Mouse (Mus musculus) neural tube, embryonic 14.5 days (tissue): Measurements from ENCODE around the gene Gtf3a. TPM values are rescaled to one million over a fixed set of nuclear protein-coding genes. Genes with fewer than 3 reads are reported as not detected.

ENCODE experiments used
- ATAC-seq: fragments of 200-750 bp; cut with Nextera tagmentation; 2 replicates; pipeline ENCODE4 v1.8.0; 2017; ENCODE audit warnings: low read depth, mild to moderate bottlenecking, moderate TSS enrichment, moderate library complexity
- H3K27ac ChIP-seq: fragments of 300-500 bp; sonication (generic); 2 replicates; pipeline ENCODE4 v1.5.1; 2014; ENCODE audit warnings: low read depth, mild to moderate bottlenecking, control low read depth, low read length, moderate library complexity, mixed read lengths
- H3K27me3 ChIP-seq: fragments of 300-500 bp; sonication (generic); 2 replicates; pipeline ENCODE4 v1.6.1; 2014; ENCODE audit warnings: low read length; ENCODE audit not compliant: control insufficient read depth, insufficient read depth
- H3K36me3 ChIP-seq: fragments of 300-500 bp; sonication (generic); 2 replicates; pipeline ENCODE4 v1.6.1; 2014; ENCODE audit warnings: low read length, mixed read lengths; ENCODE audit not compliant: control insufficient read depth, insufficient read depth
- H3K4me1 ChIP-seq: fragments of 300-500 bp; sonication (generic); 2 replicates; pipeline ENCODE4 v1.6.1; 2014; ENCODE audit warnings: low read length; ENCODE audit not compliant: control insufficient read depth, insufficient read depth
- H3K4me2 ChIP-seq: fragments of 300-500 bp; sonication (generic); 2 replicates; pipeline ENCODE4 v1.6.1; 2014; ENCODE audit warnings: mild to moderate bottlenecking, low read depth, low read length, control low read depth
- H3K4me3 ChIP-seq: fragments of 300-500 bp; sonication (generic); 2 replicates; pipeline ENCODE4 v1.5.1; 2014; ENCODE audit warnings: low read depth, low read length, control low read depth, mixed read lengths
- H3K9ac ChIP-seq: fragments of 300-500 bp; sonication (generic); replicated peaks from 2 replicates; pipeline ENCODE4 v1.6.1; 2014; ENCODE audit warnings: low read depth, mild to moderate bottlenecking, control low read depth, low read length, mixed read lengths
- H3K9me3 ChIP-seq: fragments of 300-500 bp; sonication (generic); 2 replicates; pipeline ENCODE4 v1.6.1; 2016; ENCODE audit warnings: low read length; ENCODE audit not compliant: control insufficient read depth
- WGBS: fragments of 180-500 bp; shearing (Covaris S2); extraction: QIAGEN DNeasy Blood & Tissue Kit; methylation state at CpG from one replicate; pipeline ENCODE4 v1.1.7; 2014; 5-methylcytosine and 5-hydroxymethylcytosine counted together
- polyA plus RNA-seq: library from polyadenylated mRNA; unstranded; fragments of >200 nt; fragmentation: Nextera tagmentation; extraction: Ambion mirVana; gene quantifications from 2 replicates; pipeline ENCODE4 v1.2.1, GENCODE M21; 2014

Gtf3a gene
- polyA plus RNA-seq, 1 experiment from 2014 or later, result 104 TPM

- H3K4me2 ChIP-seq, result no peak overlapping the region
- no peaks in the 10 kb centered on the region for H3K9me3 ChIP-seq
- no peak overlapping the region for H3K27ac ChIP-seq
- 0 out of 2 replicates have a peak, but pooled peaks cover 3% of the 10 kb centered on the region for H3K27me3 ChIP-seq
- H3K9ac ChIP-seq, result no peak overlapping the region
- H3K36me3 ChIP-seq, result no peaks in the 10 kb centered on the region
- ATAC-seq, result no peak
- 84% methylated on average over 10 of the region's 10 CpGs for WGBS
- peaks cover 7% of the 10 kb centered on the region; the same call in 1 of the 2 replicates for H3K4me1 ChIP-seq
- H3K4me3 ChIP-seq, result no peak overlapping the region
Measured at GRCm38 (mm10) chr5:146987588-146987987, 39.1 kb downstream of the Gtf3a start.

GRCm38 (mm10) chr5:146989051-146989450 lies 40.6 kb downstream of the Gtf3a start:
- Histone ChIP-seq H3K4me3 (no peak overlapping the region), H3K36me3 (no peaks in the 10 kb centered on the region), H3K4me2 (no peak overlapping the region), H3K9me3 (no peaks in the 10 kb centered on the region), H3K27me3 (0 out of 2 replicates have a peak, but pooled peaks cover 3% of the 10 kb centered on the region), H3K27ac (no peak overlapping the region), H3K9ac (no peak overlapping the region), H3K4me1 (peaks cover 7% of the 10 kb centered on the region; the same call in 1 of the 2 replicates)
- ATAC-seq, result no peak
- 82% methylated on average over 5 of the region's 5 CpGs for WGBS

DNA sequence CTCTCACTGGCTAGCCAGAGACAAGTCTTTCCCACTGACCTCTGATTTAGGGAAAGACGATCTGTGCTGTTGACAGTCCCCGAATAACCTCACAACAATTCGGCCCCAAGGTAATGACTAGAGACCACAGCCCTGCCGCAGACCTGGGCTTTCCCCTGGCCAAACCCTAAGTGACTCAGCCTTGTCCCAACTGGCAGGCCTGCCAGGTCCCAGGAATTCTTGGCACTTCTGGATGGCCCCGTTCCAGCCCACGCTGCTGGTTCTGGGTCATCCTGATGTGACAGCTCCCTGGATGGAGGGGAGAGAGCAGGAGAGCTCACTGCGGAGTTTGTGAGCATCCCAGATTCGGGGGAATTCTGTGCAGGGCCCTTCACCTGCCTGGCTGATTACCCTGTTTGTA lies 45.1 kb downstream of the Gtf3a start:
- no peak overlapping the region for H3K9ac ChIP-seq
- no peak overlapping the region for H3K4me3 ChIP-seq
- no peak for ATAC-seq
- H3K9me3 ChIP-seq, result no peaks in the 10 kb centered on the region
- H3K4me2 ChIP-seq, result no peak overlapping the region
- H3K27me3 ChIP-seq, result no peaks in the 10 kb centered on the region
- no peaks in the 10 kb centered on the region for H3K4me1 ChIP-seq
- H3K27ac ChIP-seq, result no peak overlapping the region
- WGBS, result 60% methylated on average over 8 of the region's 8 CpGs
- no peaks in the 10 kb centered on the region for H3K36me3 ChIP-seq

DNA sequence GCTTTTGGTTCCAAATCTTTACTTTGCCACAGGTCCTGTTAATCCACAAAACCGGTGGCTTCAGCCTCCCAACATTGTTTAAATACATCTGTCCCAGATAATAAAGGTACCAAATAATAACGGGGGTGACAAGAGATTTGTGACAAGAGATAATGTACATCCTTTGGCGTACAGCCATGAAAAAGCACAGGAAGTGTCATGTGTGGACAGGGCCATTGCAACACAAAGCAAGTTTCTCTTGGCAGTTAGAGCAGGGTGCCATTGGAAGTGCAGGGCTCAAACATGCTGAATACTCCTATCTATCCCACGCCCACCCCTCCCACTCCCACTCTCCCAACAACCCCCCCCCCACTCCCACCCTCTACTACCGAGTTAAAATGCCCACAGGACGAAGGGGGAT lies 46.5 kb downstream of the Gtf3a start:
- WGBS, result 65% methylated on average over 6 of the region's 6 CpGs
- H3K4me2 ChIP-seq, result no peak overlapping the region
- H3K9me3 ChIP-seq, result no peaks in the 10 kb centered on the region
- no peak overlapping the region for H3K27ac ChIP-seq
- H3K36me3 ChIP-seq, result no peaks in the 10 kb centered on the region
- no peaks in the 10 kb centered on the region for H3K4me1 ChIP-seq
- no peak overlapping the region for H3K9ac ChIP-seq
- no peaks in the 10 kb centered on the region for H3K27me3 ChIP-seq
- H3K4me3 ChIP-seq, result no peak overlapping the region
- no peak for ATAC-seq

DNA sequence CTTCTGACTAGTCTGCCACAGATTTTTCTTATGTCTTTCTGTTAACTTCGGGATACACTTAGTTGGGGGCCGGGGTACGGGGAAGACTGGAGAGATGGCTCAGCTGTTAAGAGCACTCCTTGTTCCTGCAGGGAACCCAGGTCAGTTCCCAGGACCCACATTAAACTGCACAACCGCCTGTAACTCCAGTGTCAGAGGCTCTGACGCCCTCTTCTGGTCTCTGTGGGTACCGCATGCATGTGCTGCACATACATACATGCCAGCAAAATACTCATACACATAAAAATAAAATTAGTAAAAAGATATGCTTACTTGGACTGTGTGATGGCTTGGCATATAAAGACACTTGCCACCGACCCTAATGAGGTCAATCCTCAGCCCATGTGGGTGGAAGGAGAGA lies 48.4 kb downstream of the Gtf3a start:
- H3K9me3 ChIP-seq, result no peaks in the 10 kb centered on the region
- H3K4me2 ChIP-seq, result no peak overlapping the region
- H3K4me3 ChIP-seq, result no peak overlapping the region
- no peaks in the 10 kb centered on the region for H3K36me3 ChIP-seq
- no peaks in the 10 kb centered on the region for H3K4me1 ChIP-seq
- H3K27ac ChIP-seq, result no peak overlapping the region
- no peak overlapping the region for H3K9ac ChIP-seq
- 82% methylated on average over 7 of the region's 7 CpGs for WGBS
- ATAC-seq, result no peak
- no peaks in the 10 kb centered on the region for H3K27me3 ChIP-seq

GRCm38 (mm10) chr5:146998802-146999201 lies 50.3 kb downstream of the Gtf3a start:
- no peak overlapping the region for H3K4me3 ChIP-seq
- no peaks in the 10 kb centered on the region for H3K4me1 ChIP-seq
- no peak overlapping the region for H3K4me2 ChIP-seq
- no peak overlapping the region for H3K9ac ChIP-seq
- no peak for ATAC-seq
- no peak overlapping the region for H3K27ac ChIP-seq
- WGBS, result 95% methylated on average over 12 of the region's 12 CpGs
- no peaks in the 10 kb centered on the region for H3K27me3 ChIP-seq
- H3K9me3 ChIP-seq, result no peaks in the 10 kb centered on the region
- H3K36me3 ChIP-seq, result no peaks in the 10 kb centered on the region

- ATAC-seq, result no peak
- Histone ChIP-seq H3K9me3 (no peaks in the 10 kb centered on the region), H3K36me3 (no peaks in the 10 kb centered on the region), H3K27ac (no peak overlapping the region), H3K9ac (no peak overlapping the region), H3K4me1 (no peaks in the 10 kb centered on the region), H3K4me3 (no peak overlapping the region), H3K4me2 (no peak overlapping the region), H3K27me3 (no peaks in the 10 kb centered on the region)
- 89% methylated on average over 4 of the region's 4 CpGs for WGBS
Measured at GRCm38 (mm10) chr5:147001312-147001711, 52.9 kb downstream of the Gtf3a start.

GRCm38 (mm10) chr5:147003303-147003702 lies 54.8 kb downstream of the Gtf3a start:
- H3K27me3 ChIP-seq, result no peaks in the 10 kb centered on the region
- H3K4me2 ChIP-seq, result no peak overlapping the region
- no peak overlapping the region for H3K27ac ChIP-seq
- H3K36me3 ChIP-seq, result no peaks in the 10 kb centered on the region
- no peaks in the 10 kb centered on the region for H3K4me1 ChIP-seq
- ATAC-seq, result no peak
- H3K9ac ChIP-seq, result no peak overlapping the region
- H3K4me3 ChIP-seq, result no peak overlapping the region
- 73% methylated on average over 1 of the region's 1 CpGs for WGBS
- H3K9me3 ChIP-seq, result no peaks in the 10 kb centered on the region
